ENCODE assay signal across 10 mouse cellular contexts in the genomic region with DNA sequence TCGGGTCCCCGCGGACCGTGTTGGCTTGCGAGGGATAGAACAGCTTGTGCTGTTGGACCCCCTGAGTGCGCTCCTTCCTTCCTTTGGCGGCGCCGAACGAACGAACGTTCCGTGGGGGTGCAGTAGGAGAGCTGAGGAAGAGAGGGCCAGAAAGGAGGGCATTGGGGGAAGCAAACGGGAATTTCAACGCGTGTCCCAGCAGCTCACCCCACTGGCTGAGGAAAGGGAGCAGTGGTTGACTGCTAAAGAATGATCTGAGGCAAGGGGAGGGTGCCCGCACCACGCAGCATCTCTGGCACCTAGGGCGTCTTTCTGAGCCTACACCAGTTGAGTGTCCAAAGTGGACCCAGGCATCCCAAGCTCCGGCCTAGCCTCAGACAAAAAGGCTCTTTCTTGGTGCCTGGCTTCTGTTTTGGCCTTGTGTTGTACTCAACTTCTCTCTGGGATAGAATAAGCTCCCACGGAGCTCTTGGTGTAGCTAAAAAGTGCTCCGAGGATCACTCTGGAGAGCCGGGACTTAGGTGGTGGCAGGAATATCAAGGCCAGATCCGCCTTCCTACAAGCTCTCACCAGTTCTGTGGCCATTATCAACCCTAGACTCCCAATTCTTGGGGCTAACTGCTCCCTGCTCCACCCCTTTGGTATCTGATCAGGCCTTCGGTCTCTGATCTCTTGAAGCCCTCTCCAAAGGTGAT. TPM values are rescaled to one million over a fixed set of nuclear protein-coding genes. Genes with fewer than 3 reads are reported as not detected.
A peak's percentile ranks its signal among the peaks of the same experiment; 100 is the strongest.
DNase-seq lines count a peak whose midpoint lies in the region; ATAC-seq lines count a peak whose summit lies in the region.
"Had no signal": no experiment of that assay in that cellular context is flagged by ENCODE, and none has a peak within 500 bp of the region (broad histone marks: within the 10 kb centered on the region; RNA-seq: fewer than 3 reads in every experiment).

No protein-coding gene starts in this region.

- no peak for DNase-seq in lung, postnatal 10 days
- no peak for DNase-seq in forebrain, embryonic 14.5 days (ENCODE audit: low spot score)
- peak; percentile 41 for DNase-seq in limb, embryonic 10.5 days (ENCODE audit: low spot score)
- DNase-seq in left cerebral cortex, adult 18-20 months (ENCODE audit: low spot score in 2 of 2): no peak
- no peak for DNase-seq in urinary bladder, postnatal 4 days (ENCODE audit: low spot score in 2 of 2)
- DNase-seq in c-Kit-positive CD71-positive TER-119-positive erythroid progenitor cells, embryonic 14.5 days (ENCODE audit: low spot score): no peak
- DNase-seq: thymus, postnatal 25 days had no signal

- peaks cover 96% of the 10 kb centered on the region for H3K27me3 ChIP-seq in lung, embryonic 15.5 days
- H3K27me3 ChIP-seq in forebrain, embryonic 14.5 days (replicated peaks; ENCODE audit: control insufficient read depth, insufficient read depth, low read length): peaks cover 82% of the 10 kb centered on the region
- H3K27me3 ChIP-seq in limb, embryonic 10.5 days (ENCODE audit: low read depth, poor library complexity, severe bottlenecking): peaks cover 100% of the 10 kb centered on the region
- H3K27me3 ChIP-seq in stomach, embryonic 15.5 days (replicated peaks): peaks cover 96% of the 10 kb centered on the region

- peak overlapping the region; percentile 34; the same call in 1 of the 2 replicates for H3K4me3 ChIP-seq in lung, embryonic 15.5 days
- H3K4me3 ChIP-seq in forebrain, embryonic 14.5 days (ENCODE audit: low read depth, low read length): peak overlapping the region; percentile 31; the same call in 1 of the 2 replicates
- H3K4me3 ChIP-seq in limb, embryonic 10.5 days: peak overlapping the region; percentile 50
- H3K4me3 ChIP-seq in stomach, embryonic 15.5 days (replicated peaks): peak overlapping the region; percentile 32

- WGBS in lung, embryonic 15.5 days: 7% methylated on average over 18 of the region's 25 CpGs
- 3% methylated on average over 25 of the region's 25 CpGs for WGBS in forebrain, embryonic 14.5 days
- 5% methylated on average over 24 of the region's 25 CpGs for WGBS in limb, embryonic 10.5 days
- WGBS in stomach, embryonic 15.5 days: 8% methylated on average over 22 of the region's 25 CpGs

- H3K4me2 ChIP-seq in lung, embryonic 15.5 days: peak overlapping the region; percentile 58; the same call in 1 of the 2 replicates
- peak overlapping the region; percentile 55 for H3K4me2 ChIP-seq in forebrain, embryonic 14.5 days (ENCODE audit: low read length)
- peak overlapping the region; percentile 71 for H3K4me2 ChIP-seq in stomach, embryonic 15.5 days

- no peak overlapping the region for H3K9ac ChIP-seq in lung, embryonic 15.5 days
- no peak overlapping the region for H3K9ac ChIP-seq in forebrain, embryonic 14.5 days (ENCODE audit: low read length)
- H3K9ac ChIP-seq in stomach, embryonic 15.5 days: no peak overlapping the region

- no peak overlapping the region for H3K27ac ChIP-seq in lung, embryonic 15.5 days
- no peak overlapping the region for H3K27ac ChIP-seq in forebrain, embryonic 14.5 days (ENCODE audit: low read depth, low read length)
- H3K27ac ChIP-seq in limb, embryonic 10.5 days: peak overlapping the region; percentile 30; the same call in 1 of the 2 replicates
- H3K27ac ChIP-seq in stomach, embryonic 15.5 days: no peak overlapping the region

- no peaks in the 10 kb centered on the region for H3K9me3 ChIP-seq in lung, embryonic 15.5 days
- no peaks in the 10 kb centered on the region for H3K9me3 ChIP-seq in forebrain, embryonic 14.5 days (replicated peaks; ENCODE audit: control insufficient read depth, low read length)
- no peaks in the 10 kb centered on the region for H3K9me3 ChIP-seq in limb, embryonic 10.5 days (replicated peaks)
- H3K9me3 ChIP-seq in stomach, embryonic 15.5 days: no peaks in the 10 kb centered on the region

- ATAC-seq in lung, embryonic 15.5 days (ENCODE audit: borderline replicate concordance, extremely low read depth, low FRiP score, low TSS enrichment): no peak
- ATAC-seq in forebrain, embryonic 14.5 days: no peak
- no peak for ATAC-seq in stomach, embryonic 15.5 days (ENCODE audit: insufficient read depth, low FRiP score, low read depth)
- ATAC-seq: lung, postnatal 0 days had no signal

- peaks cover 31% of the 10 kb centered on the region for H3K4me1 ChIP-seq in lung, embryonic 15.5 days
- peaks cover 10% of the 10 kb centered on the region; the same call in 1 of the 2 replicates for H3K4me1 ChIP-seq in forebrain, embryonic 14.5 days (ENCODE audit: control insufficient read depth, insufficient read depth, low read length)
- peaks cover 49% of the 10 kb centered on the region for H3K4me1 ChIP-seq in limb, embryonic 10.5 days
- H3K4me1 ChIP-seq in stomach, embryonic 15.5 days: peaks cover 25% of the 10 kb centered on the region

- H3K36me3 ChIP-seq in lung, embryonic 15.5 days: no peaks in the 10 kb centered on the region
- no peaks in the 10 kb centered on the region for H3K36me3 ChIP-seq in forebrain, embryonic 14.5 days (ENCODE audit: control insufficient read depth, insufficient read depth, low read length)
- H3K36me3 ChIP-seq in limb, embryonic 10.5 days: no peaks in the 10 kb centered on the region
- no peaks in the 10 kb centered on the region for H3K36me3 ChIP-seq in stomach, embryonic 15.5 days

RNA-seq across cellular contexts. Expression of gene Irx4, which starts 0.9 kb away (rescaled TPM):
- 0.15 and 0.65 TPM in 2 replicates for polyA plus RNA-seq in lung, embryonic 15.5 days (2015; fragmentation: Nextera tagmentation; extraction: Ambion mirVana)
- polyA plus RNA-seq in forebrain, embryonic 14.5 days (2014; fragmentation: Nextera tagmentation; extraction: Ambion mirVana): 0.06 TPM in 1 of 2 replicates, not detected in the other
- 2.3 and 3.8 TPM in 2 replicates for polyA plus RNA-seq in limb, embryonic 10.5 days (2016; fragmentation: Nextera tagmentation; extraction: Ambion mirVana)
- polyA plus RNA-seq in stomach, embryonic 15.5 days (2015; fragmentation: Nextera tagmentation; extraction: Ambion mirVana): 0.12 and 0.19 TPM in 2 replicates
- not detected for total RNA-seq in left cerebral cortex, adult 18-20 months (2021)
- polyA plus RNA-seq: lung, postnatal 0 days had no signal
